Mouse (Mus musculus) lung, adult 18-20 months (tissue): ENCODE results near the gene Tmed2.
"Not testable (repeated sequence)": the region's sequence is repeated elsewhere in the genome, so short reads cannot be mapped to it uniquely, and the experiment has no call there.

Experiments used
- DNase-seq, 2 experiments: peaks; one replicate each; pipeline ENCODE4 v3.0.0; 2022; ENCODE audit warnings: mixed read lengths in 2 of 2

Gene Tmed2

DNA sequence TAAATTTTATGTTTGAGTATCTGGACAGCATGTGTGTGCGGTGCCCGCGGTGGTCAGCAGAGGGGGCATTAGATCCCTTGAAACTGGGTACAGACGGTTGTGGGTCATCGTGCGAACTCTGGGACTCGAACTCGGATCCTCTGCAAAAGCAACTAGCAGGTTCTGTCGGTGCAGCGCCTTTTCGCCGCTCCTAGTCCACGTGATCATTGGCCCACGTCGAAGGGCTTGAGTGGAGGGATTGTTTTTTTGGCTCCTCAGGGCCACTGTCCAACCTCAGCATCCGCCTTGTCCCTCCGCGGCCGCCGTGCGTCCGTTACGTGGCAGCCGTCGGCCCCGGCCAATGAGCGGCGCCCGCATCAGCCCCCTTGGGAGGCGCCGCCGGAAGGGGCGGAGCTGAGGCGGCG lies at the start of gene Tmed2:
Gene Tmed2, plus strand, starts transcription at position 313 of the 404 bp plus-strand sequence.
- peak; percentile 96 to 97 for DNase-seq

DNA sequence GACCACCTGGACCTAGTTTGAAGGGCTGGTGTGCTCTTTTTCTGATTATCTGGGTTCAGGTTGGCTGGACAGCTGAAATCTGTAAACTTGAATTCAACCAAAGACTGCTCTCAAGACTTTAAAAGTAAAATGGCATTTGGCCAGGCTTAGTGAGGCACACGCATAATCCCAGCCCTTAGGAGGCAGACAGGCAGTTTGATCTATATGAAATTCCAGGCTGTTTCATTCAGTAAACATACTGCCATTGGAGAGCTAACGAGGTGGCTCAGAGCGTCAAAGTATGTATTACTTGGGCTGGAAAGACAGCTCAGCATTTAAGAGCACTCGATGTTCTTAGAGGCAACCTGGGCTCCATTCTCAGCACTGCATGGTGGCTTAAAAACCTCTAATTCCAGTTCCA lies 48.8 kb upstream of the Tmed2 start:
- DNase-seq, result no peak

DNA sequence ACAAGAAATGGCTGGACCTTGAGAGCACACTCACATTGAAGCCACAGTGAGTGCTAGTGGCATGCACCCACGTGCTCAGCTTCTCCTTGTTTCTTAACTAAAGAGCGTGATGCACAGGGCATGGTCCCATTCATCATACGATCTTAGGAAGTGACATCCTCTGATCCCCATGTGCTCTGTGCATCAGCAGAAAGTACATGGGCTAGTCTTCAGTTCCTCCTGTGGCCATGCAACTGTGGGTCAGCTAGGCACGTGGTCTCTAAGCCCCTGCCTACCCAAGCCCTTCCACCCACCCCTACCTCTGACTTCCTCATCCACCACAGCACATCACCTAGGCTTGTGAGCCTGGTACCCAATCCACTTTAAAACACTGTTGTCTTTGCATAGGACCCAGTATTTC lies 47.9 kb upstream of the Tmed2 start:
- DNase-seq, result no peak

DNA sequence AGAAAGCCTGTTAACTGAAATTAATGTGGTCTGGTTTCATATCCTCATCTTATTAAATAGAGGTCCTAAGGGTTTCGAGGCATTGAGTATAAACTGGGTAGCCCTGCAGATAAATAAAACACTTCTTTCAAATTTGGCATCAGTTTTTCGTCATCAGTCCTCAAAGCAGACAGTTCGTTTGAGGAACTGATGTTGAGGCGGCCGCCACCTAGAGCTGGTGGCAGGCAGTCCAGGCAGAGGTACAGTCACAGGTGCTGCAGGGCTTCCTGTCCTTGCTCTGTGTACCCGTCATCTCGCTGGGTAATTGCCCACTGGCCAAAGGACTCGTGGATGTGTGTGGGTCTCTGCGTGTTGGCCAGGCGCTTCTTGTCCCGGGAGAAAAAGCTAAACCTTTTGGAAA lies 47.0 kb upstream of the Tmed2 start:
- DNase-seq, result no peak

DNA sequence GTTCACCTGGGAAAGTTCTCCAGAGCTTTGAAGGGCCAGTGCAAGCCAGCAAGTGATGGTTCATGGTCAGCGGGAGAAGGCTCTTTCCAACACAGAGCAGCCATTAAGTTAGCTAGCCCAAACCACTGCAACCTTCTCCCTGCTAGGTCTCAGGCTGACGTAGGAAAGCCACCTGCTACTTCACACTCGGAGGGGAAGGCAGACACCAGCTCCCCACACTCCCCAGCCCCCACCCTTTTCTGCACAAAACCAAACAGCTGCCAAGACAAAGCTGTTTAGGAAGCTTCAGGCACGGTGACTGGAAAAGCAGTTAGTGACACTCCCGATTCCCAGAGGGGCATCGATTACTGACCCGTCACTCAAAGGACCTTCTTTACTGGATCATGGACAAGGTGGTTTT lies 44.9 kb upstream of the Tmed2 start:
- no peak for DNase-seq

DNA sequence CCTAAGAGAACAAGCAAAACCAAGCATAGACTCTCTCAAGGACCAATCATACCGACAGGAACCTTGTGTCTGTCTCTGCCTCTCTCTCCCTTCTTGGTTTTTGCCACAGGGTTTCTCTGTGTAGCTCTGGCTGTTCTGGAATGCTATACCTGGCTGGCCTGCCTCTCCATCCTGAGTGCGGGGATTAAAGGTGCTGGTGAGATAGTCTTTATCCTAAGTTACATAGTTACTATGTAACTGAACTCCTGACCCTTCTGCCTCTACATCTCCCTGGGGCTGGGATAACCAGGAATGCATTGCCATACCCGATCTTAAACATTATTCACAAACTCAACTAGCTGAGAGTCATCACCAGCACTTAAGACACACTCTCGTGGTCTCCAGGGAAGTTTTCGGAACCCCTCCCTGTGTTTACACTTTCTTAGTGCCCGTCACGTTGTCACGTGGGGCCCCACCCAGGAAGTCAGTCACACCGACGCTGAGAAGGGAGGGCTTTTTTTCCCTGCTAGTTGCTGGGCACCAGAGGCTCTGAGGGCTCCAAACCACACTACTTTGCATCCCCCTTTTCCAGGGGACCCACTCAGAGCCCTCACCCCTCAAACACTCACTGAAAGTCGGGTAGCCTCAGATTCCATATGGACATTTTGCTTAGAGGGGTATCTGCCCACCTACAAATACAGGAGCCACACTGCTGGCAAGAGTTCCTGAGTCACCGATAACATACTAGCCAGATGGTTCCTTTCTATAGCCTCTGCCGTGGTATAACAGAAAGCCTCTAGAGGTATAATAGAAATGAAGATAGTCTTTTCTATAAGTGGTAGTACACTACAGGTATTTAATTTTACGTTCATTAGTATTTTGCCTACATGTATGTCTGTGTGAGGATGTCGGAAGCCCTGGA lies 43.6 kb upstream of the Tmed2 start:
- DNase-seq, result peak; percentile 66 to 74

DNA sequence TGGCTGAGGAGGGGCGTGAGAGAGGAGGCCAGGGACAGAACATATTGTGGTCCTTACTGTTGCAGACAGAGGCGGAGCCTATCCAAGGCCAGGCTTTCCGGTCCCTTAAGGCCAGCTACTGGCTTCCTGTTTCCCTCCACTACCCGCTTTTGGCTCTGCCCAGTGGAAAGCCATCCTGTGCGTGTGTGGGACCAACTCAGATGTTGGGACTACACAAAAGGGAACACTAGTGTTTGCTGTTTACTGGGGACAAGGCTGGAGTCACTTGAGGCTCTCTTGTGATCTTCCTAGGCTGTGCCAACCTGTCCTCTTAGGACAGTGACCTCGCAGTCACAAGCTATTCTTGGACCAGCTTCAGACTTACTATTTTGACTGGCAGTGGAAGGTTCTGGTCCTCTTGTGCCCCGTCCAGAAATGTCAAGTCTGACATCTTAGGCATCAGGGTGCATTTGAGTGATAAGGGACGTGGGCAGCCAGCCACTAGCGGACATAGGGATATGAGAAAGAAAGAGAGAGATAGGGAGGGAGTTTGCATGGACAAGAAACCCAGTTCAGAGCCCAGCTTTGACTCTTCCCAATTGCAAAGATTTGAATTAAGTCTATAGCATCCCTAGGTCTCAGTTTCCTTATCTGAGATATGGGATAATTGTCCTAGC lies 42.1 kb upstream of the Tmed2 start:
- DNase-seq, result peak; percentile 61 to 67

DNA sequence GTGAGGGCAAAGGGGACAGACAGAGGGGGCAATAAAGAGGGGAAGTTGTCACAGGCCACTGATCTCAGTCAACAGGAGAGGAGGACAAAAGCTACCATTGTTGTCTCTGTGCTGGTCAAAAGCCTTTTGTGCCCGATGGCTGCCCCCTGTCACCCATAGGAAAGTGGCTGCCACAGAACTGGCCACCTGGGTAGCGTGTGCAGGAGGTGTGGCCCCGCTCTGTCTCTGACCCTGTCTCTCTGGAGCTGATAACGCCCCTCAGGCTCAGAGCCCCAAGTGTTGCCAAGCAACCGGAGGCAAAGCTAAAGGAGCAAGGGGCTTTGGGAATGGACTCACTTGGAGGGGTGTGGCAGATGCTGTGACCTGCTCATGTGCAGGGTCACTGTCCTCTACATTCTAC lies 41.5 kb upstream of the Tmed2 start:
- no peak for DNase-seq

DNA sequence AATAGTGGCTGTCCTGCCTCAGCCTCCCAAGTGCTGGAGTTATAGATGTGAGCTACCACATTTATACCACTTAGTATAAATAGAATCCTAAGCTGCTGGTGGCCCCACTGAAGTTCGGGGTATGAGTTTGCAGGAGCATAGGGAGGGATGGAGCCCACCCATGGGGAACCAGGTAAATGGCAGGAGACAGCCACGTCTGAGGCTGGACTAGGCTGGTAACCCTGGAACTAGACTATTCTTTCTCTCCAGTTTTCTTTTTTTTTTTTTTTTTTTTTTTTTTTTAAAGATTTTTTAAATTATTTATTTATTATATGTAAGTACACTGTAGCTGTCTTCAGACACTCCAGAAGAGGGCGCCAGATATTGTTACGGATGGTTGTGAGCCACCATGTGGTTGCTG lies 40.5 kb upstream of the Tmed2 start:
- not testable (repeated sequence) for DNase-seq

DNA sequence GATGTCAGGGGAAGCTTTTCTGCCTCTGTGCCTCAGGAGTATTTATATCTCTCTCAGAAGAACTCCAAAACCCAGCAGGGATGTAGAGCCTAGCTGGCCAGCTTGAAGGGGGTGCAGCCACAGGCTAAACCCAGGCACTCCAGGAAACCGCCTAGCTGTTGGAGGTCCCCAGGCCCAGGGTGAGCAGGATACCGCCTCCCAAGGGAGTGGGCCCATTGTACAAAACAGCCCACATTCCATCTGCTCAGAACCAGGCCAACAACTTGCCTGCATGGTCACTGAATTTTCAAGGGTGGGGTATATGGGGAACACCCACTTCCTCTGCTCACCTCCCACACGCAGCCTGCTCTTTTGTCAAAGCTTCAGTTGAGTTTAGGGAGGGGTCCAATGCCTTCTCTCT lies 39.9 kb upstream of the Tmed2 start:
- no peak for DNase-seq

DNA sequence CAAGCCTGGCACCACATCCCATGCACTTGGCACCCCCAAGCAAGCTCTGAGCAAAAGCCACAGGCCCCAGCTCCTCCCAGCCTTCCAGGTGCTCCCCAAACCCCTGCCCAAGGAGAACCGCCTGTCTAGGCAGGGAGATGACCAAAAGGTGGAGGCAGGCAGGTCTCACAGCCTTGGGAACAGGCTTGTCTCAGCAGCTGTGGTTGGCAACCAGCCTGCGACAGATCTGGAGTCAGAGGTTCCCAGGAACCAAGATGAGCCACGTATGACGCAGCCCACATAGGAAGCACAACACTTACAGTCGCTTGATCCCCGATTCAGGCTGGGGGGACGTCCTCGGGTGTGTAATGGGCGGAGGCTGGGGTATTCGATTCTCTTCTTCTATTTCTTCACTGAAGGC lies 39.0 kb upstream of the Tmed2 start:
- DNase-seq, result no peak

DNA sequence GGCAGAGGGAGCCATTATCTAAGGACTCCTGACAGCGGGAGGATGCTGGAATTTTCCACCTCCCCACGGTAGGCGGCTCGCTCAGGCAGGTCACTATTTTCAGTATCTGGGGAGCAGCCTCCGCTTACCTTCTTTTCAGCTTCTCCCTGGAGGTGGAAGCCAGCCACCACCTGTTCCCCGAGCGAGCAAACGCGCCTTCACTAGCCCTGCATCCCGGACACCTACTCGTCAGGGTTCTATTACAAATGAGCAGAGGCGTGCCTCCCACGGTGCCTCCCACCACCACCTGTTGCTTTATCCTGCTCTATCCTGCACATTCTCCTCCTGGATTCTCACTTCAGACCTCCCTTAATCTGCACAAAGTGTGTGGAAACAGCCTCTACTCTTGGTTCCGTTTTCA lies 36.8 kb upstream of the Tmed2 start:
- DNase-seq, result no peak

DNA sequence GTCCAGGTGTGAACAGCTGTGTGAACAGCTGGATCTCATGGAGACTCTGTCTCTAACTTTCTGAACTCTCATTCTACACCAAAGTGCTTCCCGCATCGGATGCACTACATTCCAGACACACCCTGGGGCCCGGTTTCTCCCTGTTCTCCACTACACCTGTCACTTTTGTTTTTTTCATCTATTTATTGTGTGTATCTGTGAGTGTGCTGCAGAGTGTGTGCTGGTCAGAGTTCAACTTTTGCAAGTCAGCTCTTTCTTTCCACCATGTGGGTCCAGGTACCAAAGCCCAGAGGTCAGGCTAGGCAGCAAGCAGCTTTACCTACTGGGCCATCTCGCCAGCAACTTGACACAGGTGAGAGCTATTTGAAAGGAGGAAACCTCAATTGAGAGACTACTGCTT lies 35.3 kb upstream of the Tmed2 start:
- no peak for DNase-seq

DNA sequence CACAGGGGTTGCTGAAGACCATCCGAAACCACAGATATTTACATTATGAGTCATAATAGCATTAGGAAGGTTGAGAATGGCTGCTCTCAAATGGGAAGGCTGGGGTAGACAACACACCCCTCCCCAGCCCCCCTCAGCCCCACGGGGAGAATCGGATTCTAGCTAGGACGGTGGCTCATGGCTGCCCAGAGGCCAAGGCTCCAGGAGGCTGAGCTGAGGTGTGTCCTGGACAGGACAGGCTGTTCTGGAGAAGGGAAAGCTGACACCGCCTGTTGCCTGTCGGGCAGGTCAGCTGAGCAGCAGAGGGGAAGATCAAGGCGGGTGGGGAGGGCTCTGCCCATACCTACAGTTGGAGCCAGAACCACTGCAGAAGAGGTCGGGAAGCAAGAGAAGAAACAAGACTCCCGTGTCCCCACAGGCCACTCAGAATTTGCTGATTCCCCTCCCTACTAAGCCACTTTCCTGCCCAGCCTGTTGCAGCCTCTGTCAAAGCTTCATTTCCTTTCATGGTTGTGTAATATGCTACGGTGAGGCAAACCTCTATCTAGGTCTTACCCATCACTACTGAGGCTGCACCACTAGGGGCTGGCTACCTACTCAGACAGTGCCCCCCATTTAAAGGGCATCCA lies 33.6 kb upstream of the Tmed2 start:
- peak; percentile 66 to 80 for DNase-seq

DNA sequence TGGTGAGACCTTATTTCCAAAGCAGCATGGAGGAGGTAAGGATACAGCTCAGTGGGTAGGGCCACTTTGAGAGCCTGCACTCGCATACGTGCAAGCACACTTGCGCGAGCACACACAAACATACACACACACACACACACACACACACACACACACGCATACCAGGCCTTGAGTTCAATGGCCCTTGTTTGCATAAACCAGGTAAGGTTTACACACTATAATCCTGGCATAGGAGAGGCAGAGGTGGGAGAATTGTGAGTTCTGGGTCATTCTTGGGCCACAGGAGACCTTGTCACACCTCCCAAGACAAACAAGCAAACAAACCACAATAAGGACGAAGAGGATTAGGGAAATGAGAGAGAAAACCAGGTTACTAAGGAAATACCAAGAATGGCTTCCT lies 31.3 kb upstream of the Tmed2 start:
- peak; percentile 47 to 74 for DNase-seq

DNA sequence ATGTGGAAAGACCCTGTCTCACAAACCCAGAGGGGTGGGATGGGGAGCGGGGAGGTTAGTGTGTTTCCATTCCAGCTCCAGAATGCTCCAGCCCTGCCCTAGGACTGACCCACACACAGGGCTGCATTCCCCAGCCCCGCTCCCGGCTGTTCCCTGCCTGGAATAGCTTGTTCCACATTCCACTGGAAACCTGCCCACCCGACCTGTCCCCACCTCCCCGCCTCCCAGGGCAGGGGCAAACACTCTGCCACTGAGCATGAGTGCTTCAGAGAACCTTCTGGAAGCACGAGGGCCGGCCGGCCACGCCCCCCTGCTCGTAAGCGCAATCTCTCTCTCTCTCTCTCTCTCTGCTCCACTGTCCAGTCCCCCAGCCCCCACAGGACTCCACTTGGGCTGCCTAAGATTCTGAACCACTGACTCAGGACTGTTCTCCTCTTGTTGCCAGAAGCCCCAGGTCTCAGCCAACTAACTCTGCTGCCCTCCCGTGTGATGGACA lies 30.7 kb upstream of the Tmed2 start:
- DNase-seq, result peak; percentile 93 to 96

DNA sequence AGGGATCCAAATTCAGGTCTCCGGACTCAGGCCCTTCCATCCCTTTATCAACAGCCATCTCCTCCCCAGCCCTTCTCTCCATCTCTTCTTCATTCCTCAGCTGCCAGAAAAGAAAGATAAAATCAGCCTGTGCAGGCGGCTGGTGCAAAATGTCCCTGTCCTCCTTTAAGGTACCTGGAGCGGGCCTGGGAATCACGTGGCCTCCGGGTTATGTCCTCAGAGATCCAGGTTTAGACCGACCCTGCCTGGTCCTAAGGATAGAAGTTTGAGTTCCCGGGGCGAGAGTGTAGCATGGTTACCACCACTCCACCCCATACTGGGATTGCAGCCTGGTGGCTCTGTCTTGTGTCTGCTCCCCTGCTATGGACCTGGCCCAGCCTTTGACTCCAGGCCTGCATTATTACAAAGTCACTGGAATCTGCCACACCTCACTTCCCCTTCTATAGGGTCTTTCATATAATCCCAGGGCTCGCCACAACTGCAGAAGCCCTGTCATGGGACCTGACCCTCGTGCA lies 29.9 kb upstream of the Tmed2 start:
- no peak for DNase-seq

DNA sequence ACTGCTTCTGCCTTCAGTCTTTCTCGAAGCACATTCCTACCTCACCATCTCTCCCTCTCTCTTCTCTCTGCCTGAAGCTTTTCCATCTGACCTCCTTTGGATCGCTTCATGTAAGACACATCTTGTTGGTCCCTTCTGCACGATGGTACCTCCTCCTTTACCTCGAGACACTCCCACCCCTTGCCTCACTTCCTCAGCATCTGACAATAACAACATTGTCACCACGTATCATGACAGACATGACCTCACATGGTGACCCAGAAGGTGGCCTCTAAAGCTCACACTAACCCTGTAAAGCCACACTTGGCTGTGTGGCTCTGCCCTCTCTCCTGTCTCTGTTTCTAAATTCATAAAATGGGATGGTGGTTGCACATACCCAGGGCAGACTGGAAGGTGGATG lies 24.7 kb upstream of the Tmed2 start:
- no peak for DNase-seq

DNA sequence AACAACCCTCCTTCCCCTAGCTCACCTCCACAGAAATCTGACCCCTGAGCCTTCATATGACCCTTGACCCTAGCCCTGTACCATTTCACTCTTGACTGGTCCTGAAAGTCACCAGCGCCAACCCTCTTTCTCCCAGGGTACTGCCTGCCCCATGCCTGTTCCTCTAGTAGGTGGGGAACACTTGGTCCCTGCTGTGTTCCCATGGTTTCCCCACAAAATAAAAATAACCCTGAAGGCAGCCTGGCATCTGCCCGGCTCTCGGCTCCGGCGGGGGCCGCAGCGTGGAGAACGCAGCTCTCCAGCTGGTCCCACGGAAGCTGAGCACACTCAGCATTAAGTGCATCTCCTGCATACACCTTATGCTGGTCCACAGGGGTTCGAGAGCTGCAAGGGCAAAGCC lies 21.8 kb upstream of the Tmed2 start:
- no peak for DNase-seq

DNA sequence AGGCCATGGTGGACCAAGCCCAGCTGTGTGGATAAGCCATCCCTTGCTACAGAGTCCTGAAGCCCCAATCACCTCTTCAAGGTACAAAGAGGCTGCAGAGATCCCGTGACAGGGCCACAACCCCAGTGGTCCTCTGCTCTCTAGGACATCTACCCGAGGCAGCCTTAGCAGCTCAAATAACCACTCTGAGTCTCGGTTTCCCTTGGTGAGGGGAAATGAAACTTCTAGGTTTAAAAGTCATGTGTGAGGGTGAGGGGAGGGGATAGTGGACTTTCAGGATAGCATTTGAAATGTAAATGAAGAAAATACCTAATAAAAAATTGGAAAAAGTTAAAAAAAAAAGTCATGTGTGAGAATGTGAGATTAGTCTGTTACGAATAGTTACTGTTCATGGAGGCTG lies 18.9 kb upstream of the Tmed2 start:
- no peak for DNase-seq

DNA sequence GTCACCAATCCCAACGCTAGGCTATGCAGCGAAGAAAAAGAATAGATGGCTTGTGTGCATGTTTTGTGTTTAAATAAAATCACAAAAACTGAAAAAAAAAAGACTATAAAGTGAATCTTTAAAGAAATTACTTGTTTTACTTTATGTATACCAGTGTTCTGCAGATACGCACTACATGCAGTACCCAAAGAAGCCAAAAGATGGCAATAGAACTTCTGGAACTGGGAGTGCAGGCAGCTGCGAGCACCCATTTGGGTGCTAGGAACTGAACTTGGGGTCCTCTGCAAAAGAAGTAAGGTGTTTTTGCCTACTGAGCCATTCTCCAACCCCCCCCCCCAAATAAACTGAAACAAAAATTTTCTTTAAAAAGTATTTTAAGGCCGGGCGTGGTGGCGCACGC lies 17.5 kb upstream of the Tmed2 start:
- no peak for DNase-seq

DNA sequence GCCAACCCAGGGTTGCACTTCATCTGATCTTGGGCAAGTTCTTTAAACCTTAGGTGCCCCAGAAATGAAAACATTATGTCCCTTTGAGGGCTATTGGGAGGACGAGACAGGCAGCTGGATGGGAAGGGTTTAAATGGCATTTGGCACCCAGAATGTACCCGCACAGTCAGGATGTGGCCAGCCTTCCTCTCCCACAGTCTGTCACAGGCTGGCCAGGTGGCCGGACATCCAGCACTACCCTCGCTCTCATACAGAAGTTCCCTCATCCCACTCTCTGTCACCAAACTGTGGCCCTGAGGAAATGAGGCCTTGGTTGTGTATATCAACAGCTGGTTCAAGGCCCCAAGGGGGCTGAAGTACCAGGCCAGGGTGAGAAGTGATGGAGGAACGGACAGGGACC lies 15.6 kb upstream of the Tmed2 start:
- no peak for DNase-seq

DNA sequence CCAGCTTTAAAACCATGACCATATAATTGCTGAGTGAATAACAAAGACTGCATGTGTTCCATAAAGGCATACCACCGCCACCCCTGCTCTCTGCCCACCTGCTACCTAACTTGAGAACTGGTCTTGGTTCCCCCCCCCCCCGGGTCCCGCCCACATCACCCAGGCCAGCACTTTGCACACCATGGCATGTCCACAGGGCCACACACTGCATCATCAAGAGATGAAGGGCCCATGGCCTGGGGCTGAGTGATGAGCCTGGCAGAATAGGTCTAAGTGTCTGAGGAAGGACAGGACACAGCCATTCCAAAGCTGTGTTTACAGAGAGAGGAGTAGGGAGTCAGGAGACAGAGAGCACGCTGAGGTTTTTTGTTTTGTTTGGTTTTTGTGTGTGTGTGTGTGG lies 12.1 kb upstream of the Tmed2 start:
- no peak for DNase-seq

DNA sequence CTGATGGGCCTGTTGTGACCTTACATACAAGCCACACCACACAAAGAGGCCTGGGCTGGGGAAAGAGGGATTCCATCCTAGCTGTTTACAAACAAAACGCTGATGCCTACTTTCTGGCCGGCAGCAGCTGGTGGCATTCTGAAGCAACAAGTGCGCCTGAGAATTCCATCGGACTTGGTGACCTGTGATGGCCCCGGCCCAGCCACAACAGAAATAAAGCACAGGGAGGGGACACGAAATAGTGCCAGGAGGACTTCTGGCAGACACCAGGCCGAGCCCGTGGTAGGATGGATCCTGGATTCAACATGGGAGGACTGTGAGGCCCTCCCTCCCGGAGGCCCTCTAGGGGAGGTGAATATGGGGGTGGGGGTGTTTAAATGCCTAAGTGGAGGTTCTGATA lies 11.7 kb upstream of the Tmed2 start:
- DNase-seq, result peak; percentile 40 to 42
